Mouse (Mus musculus): ENCODE measurements around the gene Tmem59. TPM values are rescaled to one million over a fixed set of nuclear protein-coding genes. Genes with fewer than 3 reads are reported as not detected.

The Tmem59 gene
- polyA plus RNA-seq, 1 experiment from 2014 or later = 338 TPM

Other genes with a start within 250 kb of the Tmem59 start
- 96.7 and 101 TPM in 2 replicates for gene Mrpl37, start 111.5 kb upstream of the Tmem59 start, polyA plus RNA-seq (2015; fragmentation: Nextera tagmentation; extraction: Ambion mirVana)
- gene Cyb5rl, start 111.4 kb upstream of the Tmem59 start, polyA plus RNA-seq (2015; fragmentation: Nextera tagmentation; extraction: Ambion mirVana) = 4.4 and 5.2 TPM in 2 replicates
- gene Cdcp2, start 81.5 kb upstream of the Tmem59 start, polyA plus RNA-seq (2015; fragmentation: Nextera tagmentation; extraction: Ambion mirVana) = not detected in 2 replicates
- 8.5 and 13.5 TPM in 2 replicates for gene Tceanc2, start 717 bp downstream of the Tmem59 start, polyA plus RNA-seq (2015; fragmentation: Nextera tagmentation; extraction: Ambion mirVana)
- not detected in 2 replicates for gene Ldlrad1, start 30.8 kb downstream of the Tmem59 start, polyA plus RNA-seq (2015; fragmentation: Nextera tagmentation; extraction: Ambion mirVana)
- gene Lrrc42, start 75.1 kb downstream of the Tmem59 start, polyA plus RNA-seq (2015; fragmentation: Nextera tagmentation; extraction: Ambion mirVana) = 40.5 and 48.3 TPM in 2 replicates
- 29.1 and 34.0 TPM in 2 replicates for gene Hspb11, start 75.2 kb downstream of the Tmem59 start, polyA plus RNA-seq (2015; fragmentation: Nextera tagmentation; extraction: Ambion mirVana)
- gene Dio1, start 128.8 kb downstream of the Tmem59 start, polyA plus RNA-seq (2015; fragmentation: Nextera tagmentation; extraction: Ambion mirVana) = 0.35 and 0.91 TPM in 2 replicates
- gene Yipf1, start 136.0 kb downstream of the Tmem59 start, polyA plus RNA-seq (2015; fragmentation: Nextera tagmentation; extraction: Ambion mirVana) = 45.1 and 45.6 TPM in 2 replicates
- 22.6 and 23.4 TPM in 2 replicates for gene Ndc1, start 189.4 kb downstream of the Tmem59 start, polyA plus RNA-seq (2015; fragmentation: Nextera tagmentation; extraction: Ambion mirVana)

Data from heart, embryonic 16.5 days (tissue).